Mouse (Mus musculus) testis, adult 2 months (tissue): ENCODE data around the gene Pcsk2.

Experiments
- CTCF ChIP-seq: fragments of 200-500 bp; IDR thresholded peaks from 2 replicates; pipeline ENCODE4 v1.5.1; 2012; ENCODE audit warnings: low read depth, mild to moderate bottlenecking, inconsistent platforms, low read length, moderate library complexity; ENCODE audit not compliant: control insufficient read depth, insufficient read depth, insufficient replicate concordance
- POLR2A ChIP-seq: fragments of 200-500 bp; IDR thresholded peaks from 2 replicates; pipeline ENCODE4 v1.6.1; 2012; ENCODE audit warnings: low read depth, mild to moderate bottlenecking, inconsistent platforms, low read length, moderate library complexity; ENCODE audit not compliant: control insufficient read depth

- no peak for TF ChIP-seq POLR2A
- no peak for TF ChIP-seq CTCF
These were observed 318.6 kb downstream of the Pcsk2 start for GRCm38 (mm10) chr2:143864600-143864999.
